Mouse (Mus musculus) forebrain, embryonic 13.5 days (tissue): ENCODE results near the gene Arhgap15. TPM values are rescaled to one million over a fixed set of nuclear protein-coding genes. Genes with fewer than 3 reads are reported as not detected.

Source experiments
- ATAC-seq: fragments of 200-750 bp; cut with Nextera tagmentation; 2 replicates; pipeline ENCODE4 v1.8.0; 2017
- H3K27ac ChIP-seq: fragments of 300-500 bp; sonication (generic); 2 replicates; pipeline ENCODE4 v1.5.1; 2015; ENCODE audit warnings: inconsistent platforms, mild to moderate bottlenecking, moderate library complexity
- H3K27me3 ChIP-seq: fragments of 300-500 bp; sonication (generic); 2 replicates; pipeline ENCODE4 v1.6.1; 2015; ENCODE audit warnings: mild to moderate bottlenecking, inconsistent platforms
- H3K36me3 ChIP-seq: fragments of 300-500 bp; sonication (generic); 2 replicates; pipeline ENCODE4 v1.6.1; 2015; ENCODE audit warnings: mild to moderate bottlenecking, inconsistent platforms; ENCODE audit not compliant: poor library complexity, severe bottlenecking
- H3K4me1 ChIP-seq: fragments of 300-500 bp; sonication (generic); 2 replicates; pipeline ENCODE4 v1.6.1; 2015; ENCODE audit warnings: inconsistent platforms
- H3K4me2 ChIP-seq: fragments of 300-500 bp; sonication (generic); 2 replicates; pipeline ENCODE4 v1.6.1; 2015; ENCODE audit warnings: inconsistent platforms, mild to moderate bottlenecking, moderate library complexity
- H3K4me3 ChIP-seq: fragments of 300-500 bp; sonication (generic); 2 replicates; pipeline ENCODE4 v1.5.1; 2015; ENCODE audit warnings: mild to moderate bottlenecking, inconsistent platforms
- H3K9ac ChIP-seq: fragments of 300-500 bp; sonication (generic); 2 replicates; pipeline ENCODE4 v1.6.1; 2015; ENCODE audit warnings: mild to moderate bottlenecking, inconsistent platforms
- H3K9me3 ChIP-seq: fragments of 300-500 bp; sonication (generic); replicated peaks from 2 replicates; pipeline ENCODE4 v1.6.1; 2016; ENCODE audit warnings: inconsistent platforms
- WGBS: fragments of 180-500 bp; shearing (Covaris S2); methylation state at CpG from one replicate; pipeline ENCODE4 v1.1.7; 2015; 5-methylcytosine and 5-hydroxymethylcytosine counted together
- polyA plus RNA-seq: library from polyadenylated mRNA; unstranded; fragments of >200 nt; fragmentation: Nextera tagmentation; extraction: Ambion mirVana; gene quantifications from 2 replicates; pipeline ENCODE4 v1.2.1, GENCODE M21; 2015

Gene Arhgap15
- polyA plus RNA-seq, 1 experiment from 2014 or later, result 0.68 TPM

DNA sequence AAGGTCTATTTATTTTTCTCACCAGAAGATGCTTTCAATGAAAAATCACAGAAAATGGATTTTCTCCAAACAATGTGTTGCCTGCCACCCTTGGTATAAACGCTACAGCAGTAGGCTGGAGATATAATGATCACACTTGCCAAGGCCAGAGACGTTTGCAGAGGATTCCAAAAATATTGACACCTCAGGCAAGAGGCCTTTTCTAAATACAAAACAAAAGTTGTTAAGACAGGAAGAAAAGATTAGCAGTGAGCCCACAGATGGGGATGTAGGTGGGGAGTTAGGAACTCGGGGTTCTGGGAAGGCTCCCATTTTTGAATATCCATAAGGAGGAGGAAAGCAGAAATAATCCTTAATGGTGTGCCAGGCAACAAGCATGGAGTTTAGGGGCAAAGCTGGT lies 386.2 kb downstream of the Arhgap15 start:
- H3K9me3 ChIP-seq, result no peaks in the 10 kb centered on the region
- no peaks in the 10 kb centered on the region for H3K36me3 ChIP-seq
- no peak for ATAC-seq
- H3K4me1 ChIP-seq, result no peaks in the 10 kb centered on the region
- H3K27me3 ChIP-seq, result no peaks in the 10 kb centered on the region
- H3K9ac ChIP-seq, result no peak overlapping the region
- H3K4me2 ChIP-seq, result no peak overlapping the region
- 63% methylated on average over 3 of the region's 3 CpGs for WGBS
- no peak overlapping the region for H3K4me3 ChIP-seq
- no peak overlapping the region for H3K27ac ChIP-seq

DNA sequence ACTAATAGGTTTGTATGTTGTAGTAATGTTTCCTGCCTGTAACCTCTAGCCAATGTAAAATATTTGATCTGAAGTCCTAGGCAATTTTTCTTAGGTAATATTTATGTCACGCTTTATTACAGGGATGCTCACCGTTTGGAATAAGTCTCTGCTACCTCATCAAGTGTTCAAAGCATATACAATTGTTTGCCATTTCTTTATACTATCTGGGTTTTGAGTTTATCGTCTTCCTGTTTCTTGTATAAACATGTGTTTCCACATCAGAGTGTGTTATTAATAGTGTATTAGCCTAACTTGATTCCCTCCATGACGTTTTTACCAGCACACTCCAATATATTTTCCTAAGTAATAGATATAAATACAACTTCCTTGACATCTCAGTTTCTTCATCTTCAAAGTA lies 391.8 kb downstream of the Arhgap15 start:
- ATAC-seq, result no peak
- no peak overlapping the region for H3K4me3 ChIP-seq
- no peak overlapping the region for H3K9ac ChIP-seq
- no peaks in the 10 kb centered on the region for H3K9me3 ChIP-seq
- no peaks in the 10 kb centered on the region for H3K4me1 ChIP-seq
- no peak overlapping the region for H3K4me2 ChIP-seq
- WGBS, result 91% methylated on average over 4 of the region's 4 CpGs
- H3K27me3 ChIP-seq, result no peaks in the 10 kb centered on the region
- no peak overlapping the region for H3K27ac ChIP-seq
- no peaks in the 10 kb centered on the region for H3K36me3 ChIP-seq

DNA sequence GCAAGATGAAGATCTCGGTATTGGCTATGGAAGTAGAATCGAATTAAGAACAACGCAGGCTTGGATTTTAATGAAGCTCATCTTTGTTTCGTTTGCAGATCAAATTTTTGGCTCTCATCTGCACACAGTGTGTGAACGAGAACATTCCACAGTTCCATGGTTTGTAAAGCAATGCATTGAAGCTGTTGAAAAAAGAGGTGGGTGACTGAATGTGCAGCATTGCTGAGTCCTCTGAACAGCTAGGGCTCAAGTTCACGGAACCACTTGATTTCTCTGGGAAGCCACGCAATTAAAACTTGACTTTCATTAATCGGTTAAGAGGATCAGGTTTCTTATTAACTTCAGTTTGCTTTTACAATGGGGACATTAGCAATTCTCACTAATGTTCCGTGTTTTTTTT lies 393.5 kb downstream of the Arhgap15 start:
- Histone ChIP-seq H3K27me3 (no peaks in the 10 kb centered on the region), H3K27ac (no peak overlapping the region), H3K4me2 (no peak overlapping the region), H3K36me3 (no peaks in the 10 kb centered on the region), H3K9ac (no peak overlapping the region), H3K4me1 (no peaks in the 10 kb centered on the region), H3K4me3 (no peak overlapping the region), H3K9me3 (no peaks in the 10 kb centered on the region)
- WGBS, result 68% methylated on average over 9 of the region's 9 CpGs
- ATAC-seq, result no peak

DNA sequence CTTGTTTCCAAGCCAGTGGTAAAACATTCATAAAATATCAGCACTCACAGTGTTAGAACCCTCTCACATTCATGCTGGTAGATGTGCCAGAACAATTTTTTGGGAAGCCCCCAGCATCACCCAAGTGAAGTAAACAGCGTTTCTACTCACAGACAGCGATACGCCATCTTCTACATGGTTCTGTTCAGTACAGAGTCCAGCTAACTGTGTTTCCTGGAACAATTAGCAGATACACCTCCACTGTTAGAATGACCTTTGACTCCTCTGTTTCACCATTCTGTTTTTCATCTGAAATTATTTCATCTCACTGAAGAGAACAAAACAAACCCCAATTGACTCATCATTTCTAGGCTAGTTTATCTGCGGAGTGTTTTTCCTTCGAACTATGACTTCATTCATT lies 394.0 kb downstream of the Arhgap15 start:
- Histone ChIP-seq H3K27ac (no peak overlapping the region), H3K4me2 (no peak overlapping the region), H3K27me3 (no peaks in the 10 kb centered on the region), H3K36me3 (no peaks in the 10 kb centered on the region), H3K4me1 (no peaks in the 10 kb centered on the region), H3K9me3 (no peaks in the 10 kb centered on the region), H3K9ac (no peak overlapping the region), H3K4me3 (no peak overlapping the region)
- WGBS, result 95% methylated on average over 5 of the region's 5 CpGs
- ATAC-seq, result no peak

DNA sequence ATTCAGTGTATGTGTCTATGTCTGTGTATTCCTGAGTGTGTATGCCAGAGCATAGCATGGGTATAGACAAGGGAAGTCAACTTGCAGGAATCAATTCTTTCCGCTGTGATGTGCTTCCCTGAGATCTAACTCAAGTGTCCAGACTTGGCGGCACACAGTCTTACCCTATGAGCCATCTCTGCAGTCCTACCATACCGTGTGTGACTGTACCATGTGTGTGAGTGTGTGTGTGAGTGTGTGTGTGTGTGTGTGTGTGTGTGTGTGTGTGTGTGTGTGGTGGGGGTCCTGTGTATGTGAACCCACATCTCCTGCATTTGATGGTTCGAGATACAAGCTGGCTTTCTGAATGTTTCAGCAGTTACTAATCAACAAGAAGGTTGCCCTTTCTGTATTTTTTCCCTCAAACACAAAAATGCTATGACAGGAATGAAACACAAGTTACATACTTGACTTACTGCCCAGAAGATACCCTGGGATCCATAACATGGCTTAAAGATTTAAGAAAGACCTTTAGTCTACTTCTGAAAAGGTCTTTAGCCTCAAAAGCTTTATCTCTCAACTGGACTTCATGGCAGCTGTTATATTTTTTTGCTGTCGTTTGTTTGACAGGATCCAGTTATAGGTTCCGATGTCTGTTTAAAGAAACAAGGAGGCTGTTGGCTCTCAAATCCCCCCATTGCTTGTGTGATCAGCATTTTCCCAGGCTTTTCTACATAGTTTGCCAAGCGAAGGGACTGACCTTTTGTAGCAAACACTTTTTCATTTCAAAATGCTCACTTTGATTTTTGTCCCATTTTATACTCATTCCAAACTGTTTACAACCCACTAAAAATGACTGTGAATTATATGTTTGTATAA lies 397.7 kb downstream of the Arhgap15 start:
- Histone ChIP-seq H3K27me3 (no peaks in the 10 kb centered on the region), H3K9me3 (no peaks in the 10 kb centered on the region), H3K27ac (no peak overlapping the region), H3K36me3 (no peaks in the 10 kb centered on the region), H3K4me1 (no peaks in the 10 kb centered on the region), H3K4me2 (no peak overlapping the region), H3K4me3 (no peak overlapping the region), H3K9ac (no peak overlapping the region)
- 87% methylated on average over 7 of the region's 7 CpGs for WGBS
- ATAC-seq, result no peak

DNA sequence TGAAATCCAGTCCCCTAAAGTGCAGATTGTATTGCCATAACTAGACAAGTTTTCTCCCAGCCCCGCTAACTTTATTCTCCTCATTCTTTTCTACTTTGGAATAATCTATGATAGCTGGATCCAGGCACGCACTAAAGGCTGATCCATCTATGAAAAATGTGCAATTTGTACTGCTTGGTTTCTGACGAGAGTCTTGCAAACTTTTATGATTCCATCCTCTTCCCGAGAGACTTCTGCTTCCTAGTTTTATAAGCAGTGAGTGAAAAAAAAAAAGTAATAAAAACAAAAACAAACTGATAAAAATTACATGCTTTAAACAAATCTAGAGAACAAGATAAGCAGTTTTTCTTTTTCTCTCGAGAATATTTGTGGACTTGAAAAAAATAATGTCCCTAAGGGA lies 398.9 kb downstream of the Arhgap15 start:
- no peak overlapping the region for H3K4me3 ChIP-seq
- H3K27me3 ChIP-seq, result no peaks in the 10 kb centered on the region
- H3K9me3 ChIP-seq, result no peaks in the 10 kb centered on the region
- 85% methylated on average over 5 of the region's 5 CpGs for WGBS
- H3K4me1 ChIP-seq, result no peaks in the 10 kb centered on the region
- no peak overlapping the region for H3K9ac ChIP-seq
- ATAC-seq, result no peak
- no peaks in the 10 kb centered on the region for H3K36me3 ChIP-seq
- no peak overlapping the region for H3K27ac ChIP-seq
- no peak overlapping the region for H3K4me2 ChIP-seq

DNA sequence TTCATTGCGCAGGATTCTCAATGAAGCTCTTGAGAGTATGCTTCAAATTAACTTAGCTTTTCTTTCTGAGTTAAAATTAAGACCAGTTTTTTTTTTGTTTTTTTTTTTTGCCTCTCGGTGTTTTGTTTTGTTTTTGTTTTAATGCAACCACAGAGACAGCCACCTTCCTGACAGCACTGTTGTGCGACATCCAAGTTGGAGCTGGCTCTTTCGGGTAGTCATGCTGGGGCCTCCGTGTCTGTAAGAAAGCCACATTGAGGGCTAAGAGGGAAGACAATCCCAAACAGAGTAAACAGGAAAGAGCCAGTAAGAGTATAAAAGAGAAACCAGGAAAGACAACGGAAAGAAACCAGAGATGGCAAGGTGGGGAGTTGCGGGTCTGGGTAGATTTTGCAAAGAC lies 399.3 kb downstream of the Arhgap15 start:
- WGBS, result 47% methylated on average over 7 of the region's 7 CpGs
- Histone ChIP-seq H3K27me3 (no peaks in the 10 kb centered on the region), H3K4me1 (no peaks in the 10 kb centered on the region), H3K9me3 (no peaks in the 10 kb centered on the region), H3K36me3 (no peaks in the 10 kb centered on the region), H3K4me2 (no peak overlapping the region), H3K4me3 (no peak overlapping the region), H3K9ac (no peak overlapping the region), H3K27ac (no peak overlapping the region)
- no peak for ATAC-seq

DNA sequence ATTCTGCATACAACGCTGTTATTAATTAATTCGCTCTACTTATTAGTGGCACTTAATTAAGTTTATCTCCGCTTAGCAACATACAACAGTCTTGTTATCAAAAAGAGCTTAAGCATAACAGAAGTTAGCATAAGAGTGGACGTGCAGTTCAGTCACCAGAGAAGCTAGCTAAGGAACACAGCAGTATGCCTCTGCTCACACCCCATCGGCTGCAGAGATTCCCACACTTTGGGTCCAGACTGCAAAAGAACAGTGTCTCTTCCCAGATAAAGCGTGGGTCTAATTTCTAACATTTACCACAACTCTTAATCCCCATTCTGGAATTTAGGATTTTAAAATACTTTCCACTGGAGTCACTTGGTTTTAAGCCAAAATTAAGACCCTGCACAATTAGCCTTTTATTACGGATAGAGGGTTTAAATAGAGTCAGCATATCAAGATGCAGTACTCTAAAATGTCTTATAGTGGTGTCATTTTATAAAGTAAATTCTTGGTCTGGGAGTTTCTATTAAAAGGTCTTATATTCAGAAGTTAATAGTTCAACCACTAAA lies 400.0 kb downstream of the Arhgap15 start:
- Histone ChIP-seq H3K9me3 (no peaks in the 10 kb centered on the region), H3K4me1 (no peaks in the 10 kb centered on the region), H3K9ac (no peak overlapping the region), H3K4me3 (no peak overlapping the region), H3K27ac (no peak overlapping the region), H3K27me3 (no peaks in the 10 kb centered on the region), H3K4me2 (no peak overlapping the region), H3K36me3 (no peaks in the 10 kb centered on the region)
- 49% methylated on average over 7 of the region's 7 CpGs for WGBS
- ATAC-seq, result no peak

DNA sequence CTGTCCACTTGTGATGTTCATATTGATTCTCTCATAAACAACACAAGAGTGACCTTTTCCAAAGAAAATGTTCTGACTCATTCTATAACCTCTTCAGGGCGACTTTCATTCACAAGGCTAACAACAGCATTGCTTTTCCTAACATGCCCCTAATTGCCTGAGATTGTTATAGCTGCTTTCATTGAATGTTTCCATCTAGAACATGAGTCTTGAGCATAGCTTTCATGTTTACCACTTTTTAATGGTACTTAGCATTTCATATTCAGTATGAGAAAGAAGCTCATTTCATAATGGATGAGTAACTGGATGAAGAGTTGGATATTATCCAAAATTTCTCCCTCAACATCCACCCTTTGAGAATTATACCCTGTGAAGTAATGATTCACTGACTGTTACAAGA lies 403.7 kb downstream of the Arhgap15 start:
- H3K4me2 ChIP-seq, result no peak overlapping the region
- 79% methylated on average over 1 of the region's 1 CpGs for WGBS
- no peaks in the 10 kb centered on the region for H3K9me3 ChIP-seq
- no peak overlapping the region for H3K27ac ChIP-seq
- no peaks in the 10 kb centered on the region for H3K4me1 ChIP-seq
- H3K36me3 ChIP-seq, result no peaks in the 10 kb centered on the region
- no peak overlapping the region for H3K9ac ChIP-seq
- no peak for ATAC-seq
- H3K27me3 ChIP-seq, result no peaks in the 10 kb centered on the region
- no peak overlapping the region for H3K4me3 ChIP-seq

DNA sequence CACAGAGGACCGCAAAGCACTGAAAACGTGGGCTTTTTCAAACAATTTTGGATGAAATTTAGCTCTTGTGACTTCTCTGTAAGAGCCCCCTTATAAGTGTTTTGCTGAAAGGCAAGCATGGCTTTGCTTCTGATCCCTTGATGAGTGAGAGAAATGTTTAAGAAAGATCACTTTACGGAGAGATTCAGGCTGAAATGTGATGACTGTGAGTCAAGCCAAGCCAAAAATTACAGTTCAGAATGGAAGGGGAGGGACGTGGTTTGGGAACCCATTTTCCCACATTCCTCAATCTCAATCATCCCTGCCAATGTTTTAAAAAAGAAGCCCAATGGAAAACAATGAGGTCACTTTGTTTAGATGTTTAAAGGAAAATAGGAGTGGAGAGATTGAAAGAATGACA lies 411.7 kb downstream of the Arhgap15 start:
- H3K9ac ChIP-seq, result no peak overlapping the region
- WGBS, result 83% methylated on average over 4 of the region's 4 CpGs
- no peak for ATAC-seq

DNA sequence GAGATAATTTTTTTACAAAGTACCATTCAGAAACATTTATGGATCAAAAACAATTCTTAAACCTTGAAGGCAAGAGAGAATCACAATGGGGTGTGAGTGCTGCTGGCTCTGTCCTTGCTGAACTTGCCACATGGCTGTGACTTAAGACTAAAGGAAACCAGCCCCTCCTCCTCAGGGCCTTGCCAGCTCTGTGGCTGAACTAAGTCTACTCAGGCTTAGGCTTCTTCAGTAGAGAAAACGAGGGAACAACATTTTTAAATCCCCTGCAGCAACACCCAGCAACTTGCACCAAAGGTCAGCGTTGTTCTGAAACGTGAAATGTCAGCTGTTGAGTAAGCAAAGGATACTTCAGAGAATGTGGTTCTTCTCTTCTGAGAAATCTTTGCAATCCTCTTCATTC lies 417.2 kb downstream of the Arhgap15 start:
- Histone ChIP-seq H3K9ac (no peak overlapping the region), H3K27me3 (no peaks in the 10 kb centered on the region), H3K27ac (no peak overlapping the region), H3K9me3 (no peaks in the 10 kb centered on the region), H3K36me3 (no peaks in the 10 kb centered on the region), H3K4me3 (no peak overlapping the region), H3K4me1 (no peaks in the 10 kb centered on the region), H3K4me2 (no peak overlapping the region)
- ATAC-seq, result no peak
- 53% methylated on average over 3 of the region's 3 CpGs for WGBS

More for the DNA sequence above, 411.7 kb downstream of the Arhgap15 start:
- Histone ChIP-seq H3K27me3 (no peaks in the 10 kb centered on the region), H3K9me3 (no peaks in the 10 kb centered on the region), H3K4me1 (no peaks in the 10 kb centered on the region), H3K4me2 (no peak overlapping the region), H3K27ac (no peak overlapping the region), H3K36me3 (no peaks in the 10 kb centered on the region), H3K4me3 (no peak overlapping the region)

DNA sequence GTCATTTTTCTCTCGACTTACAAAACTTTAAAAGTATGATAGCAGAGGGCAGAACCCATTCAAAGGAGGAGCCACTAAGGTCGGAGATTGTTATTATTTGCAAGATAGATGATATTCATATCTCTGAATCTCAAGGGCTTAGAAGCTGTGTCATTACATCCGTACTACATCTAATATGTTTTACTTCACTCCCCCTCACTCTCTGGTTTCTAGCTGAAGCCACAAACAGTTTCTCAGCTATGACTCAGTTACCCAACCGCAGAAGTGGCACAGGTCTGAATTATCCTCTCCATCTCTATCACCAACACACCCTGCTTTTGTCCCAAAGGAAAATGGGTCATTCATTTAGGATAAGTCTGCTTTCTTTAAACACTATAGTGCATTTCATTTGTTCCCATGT lies 418.1 kb downstream of the Arhgap15 start:
- no peak for ATAC-seq
- 93% methylated on average over 4 of the region's 4 CpGs for WGBS
- no peak overlapping the region for H3K27ac ChIP-seq
- no peak overlapping the region for H3K4me2 ChIP-seq
- H3K4me1 ChIP-seq, result no peaks in the 10 kb centered on the region
- no peaks in the 10 kb centered on the region for H3K27me3 ChIP-seq
- H3K9ac ChIP-seq, result no peak overlapping the region
- H3K9me3 ChIP-seq, result no peaks in the 10 kb centered on the region
- no peak overlapping the region for H3K4me3 ChIP-seq
- no peaks in the 10 kb centered on the region for H3K36me3 ChIP-seq

DNA sequence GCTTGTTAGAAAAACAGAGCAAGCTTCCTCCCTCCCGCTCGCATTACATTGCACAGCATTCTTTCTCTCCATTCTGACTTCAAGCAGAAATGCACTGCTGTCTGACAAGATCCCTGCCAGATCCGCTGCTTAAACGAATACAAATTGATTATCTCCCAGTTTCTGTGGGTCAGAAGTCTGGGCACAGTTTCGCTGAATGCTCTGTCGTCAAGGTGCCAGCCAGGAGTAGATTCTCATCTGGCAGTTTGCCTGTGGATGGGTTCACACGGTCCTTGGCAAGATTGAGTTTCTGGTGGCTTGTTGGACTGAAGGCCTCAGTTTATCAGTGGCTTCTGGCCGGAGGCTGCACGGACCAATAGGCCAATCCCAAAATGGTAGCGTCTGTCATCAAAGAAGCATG lies 435.9 kb downstream of the Arhgap15 start:
- H3K27ac ChIP-seq, result no peak overlapping the region
- no peaks in the 10 kb centered on the region for H3K4me1 ChIP-seq
- H3K4me2 ChIP-seq, result no peak overlapping the region
- no peaks in the 10 kb centered on the region for H3K36me3 ChIP-seq
- 82% methylated on average over 10 of the region's 10 CpGs for WGBS
- ATAC-seq, result no peak
- no peak overlapping the region for H3K9ac ChIP-seq
- no peaks in the 10 kb centered on the region for H3K9me3 ChIP-seq
- H3K27me3 ChIP-seq, result no peaks in the 10 kb centered on the region
- no peak overlapping the region for H3K4me3 ChIP-seq
